Mouse (Mus musculus): ENCODE measurements around the gene Optc. TPM values are rescaled to one million over a fixed set of nuclear protein-coding genes. Genes with fewer than 3 reads are reported as not detected.
A peak's percentile ranks its signal among the peaks of the same experiment; 100 is the strongest.

The Optc gene
- polyA plus RNA-seq (2014; fragmentation: Nextera tagmentation; extraction: Ambion mirVana) = 0.27 and 0.74 TPM in 2 replicates

DNA sequence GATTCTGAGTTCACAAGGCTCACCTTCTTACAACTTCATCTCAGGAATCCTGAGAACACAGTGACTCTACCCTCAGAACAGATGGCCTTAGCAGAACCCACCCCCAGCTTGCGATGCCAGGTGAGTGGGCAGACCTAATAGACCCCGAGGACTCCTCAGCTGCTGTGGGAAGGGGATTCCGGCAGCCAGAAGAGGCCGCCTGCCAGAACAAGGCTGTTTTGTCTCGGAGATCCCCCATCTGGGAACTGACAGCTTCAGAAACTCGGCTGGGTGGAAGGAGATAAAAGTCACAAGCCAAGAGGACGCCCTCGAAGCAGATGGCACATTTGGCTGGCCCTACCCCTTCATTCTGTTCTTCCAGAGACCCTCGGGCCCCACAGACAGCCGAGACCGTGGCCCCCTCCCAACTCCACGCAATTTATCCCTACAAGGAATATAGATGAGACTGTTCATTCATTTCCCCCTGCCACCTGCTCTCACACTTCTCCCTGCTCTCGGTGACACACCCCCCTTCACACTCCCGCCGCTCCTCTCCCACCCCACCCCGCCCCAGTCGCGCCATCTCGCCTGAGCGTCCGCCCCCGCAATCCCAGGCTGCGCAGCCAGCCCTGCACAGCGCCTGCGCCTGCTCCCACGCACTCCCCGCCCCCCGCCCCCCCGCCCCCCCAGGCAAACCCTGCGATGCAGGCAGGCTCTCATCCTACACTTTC, at the start of gene Optc:
Gene Optc (minus strand): TSS at position 51 of the 710 bp plus-strand sequence.
- H3K27me3 ChIP-seq (ENCODE audit: control insufficient read depth, insufficient read depth, low read length) = peaks cover 3% of the 10 kb centered on the region
- DNase-seq (ENCODE audit: low spot score) (peak; percentile 48), ATAC-seq (ENCODE audit: insufficient number of reproducible peaks, low FRiP score, low TSS enrichment, low read depth) (peak; percentile 67)
- WGBS = 5% methylated on average over 26 of the region's 30 CpGs
- H3K9me3 ChIP-seq (ENCODE audit: control insufficient read depth, low read length) = no peaks in the 10 kb centered on the region
- peak within 1 kb of the TSS; percentile 59 for H3K9ac ChIP-seq (ENCODE audit: low read length)
- H3K4me2 ChIP-seq (ENCODE audit: low read depth, severe bottlenecking) = peak within 1 kb of the TSS; percentile 92
- peak within 1 kb of the TSS; percentile 41 for H3K4me3 ChIP-seq (ENCODE audit: low read depth, low read length)
- H3K4me1 ChIP-seq (ENCODE audit: control insufficient read depth, insufficient read depth, low read length) = peaks cover 22% of the 10 kb centered on the region
- no peaks in the 10 kb centered on the region for H3K36me3 ChIP-seq (ENCODE audit: control insufficient read depth, insufficient read depth, low read length)
- no peak within 1 kb of the TSS for H3K27ac ChIP-seq (replicated peaks; ENCODE audit: low read depth, low read length)

DNA sequence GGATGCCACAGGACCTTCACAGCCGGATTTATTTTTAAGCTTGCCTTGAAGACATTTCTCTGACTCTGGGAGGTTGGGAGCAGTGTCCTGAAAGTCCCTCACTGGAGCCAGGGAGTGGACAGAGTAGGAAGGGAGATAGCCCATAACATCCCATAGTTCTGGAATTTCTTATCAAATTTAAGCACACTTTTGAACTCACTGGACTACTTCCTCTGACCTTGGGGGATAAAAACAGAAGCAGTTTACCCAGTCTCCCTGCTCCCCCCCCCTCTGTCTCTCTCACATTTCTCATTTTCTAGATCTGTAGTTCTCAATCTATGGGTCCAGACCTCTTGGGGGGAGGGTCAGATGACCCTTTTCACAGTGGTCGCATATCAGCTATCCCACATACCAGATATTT, 46.2 kb upstream of the Optc start:
- H3K27ac ChIP-seq (replicated peaks; ENCODE audit: low read depth, low read length) = no peak overlapping the region
- WGBS = 68% methylated on average over 2 of the region's 2 CpGs
- no peaks in the 10 kb centered on the region for H3K36me3 ChIP-seq (ENCODE audit: control insufficient read depth, insufficient read depth, low read length)
- H3K4me3 ChIP-seq (ENCODE audit: low read depth, low read length) = no peak overlapping the region
- ATAC-seq (ENCODE audit: insufficient number of reproducible peaks, low FRiP score, low TSS enrichment, low read depth) (no peak), DNase-seq (ENCODE audit: low spot score) (no peak)
- no peak overlapping the region for H3K9ac ChIP-seq (ENCODE audit: low read length)
- no peaks in the 10 kb centered on the region for H3K4me1 ChIP-seq (ENCODE audit: control insufficient read depth, insufficient read depth, low read length)
- H3K4me2 ChIP-seq (ENCODE audit: low read depth, severe bottlenecking) = no peak overlapping the region
- H3K9me3 ChIP-seq (ENCODE audit: control insufficient read depth, low read length) = no peaks in the 10 kb centered on the region
- H3K27me3 ChIP-seq (ENCODE audit: control insufficient read depth, insufficient read depth, low read length) = peaks cover 2% of the 10 kb centered on the region; the same call in 1 of the 2 replicates

- ATAC-seq (ENCODE audit: insufficient number of reproducible peaks, low FRiP score, low TSS enrichment, low read depth) = no peak
- no peak overlapping the region for H3K4me3 ChIP-seq (ENCODE audit: low read depth, low read length)
- DNase-seq (ENCODE audit: low spot score) = no peak
- peaks cover 2% of the 10 kb centered on the region; the same call in 1 of the 2 replicates for H3K27me3 ChIP-seq (ENCODE audit: control insufficient read depth, insufficient read depth, low read length)
- no peak overlapping the region for H3K9ac ChIP-seq (ENCODE audit: low read length)
- no peak overlapping the region for H3K4me2 ChIP-seq (ENCODE audit: low read depth, severe bottlenecking)
- 42% methylated on average over 9 of the region's 9 CpGs for WGBS
- no peaks in the 10 kb centered on the region for H3K36me3 ChIP-seq (ENCODE audit: control insufficient read depth, insufficient read depth, low read length)
- no peak overlapping the region for H3K27ac ChIP-seq (replicated peaks; ENCODE audit: low read depth, low read length)
- no peaks in the 10 kb centered on the region for H3K9me3 ChIP-seq (ENCODE audit: control insufficient read depth, low read length)
- no peaks in the 10 kb centered on the region for H3K4me1 ChIP-seq (ENCODE audit: control insufficient read depth, insufficient read depth, low read length)
Observed at GRCm38 (mm10) chr1:133953261-133953742, 45.5 kb upstream of the Optc start.

- Histone ChIP-seq H3K27me3 (ENCODE audit: control insufficient read depth, insufficient read depth, low read length) (peaks cover 2% of the 10 kb centered on the region; the same call in 1 of the 2 replicates), H3K4me3 (ENCODE audit: low read depth, low read length) (no peak overlapping the region), H3K9me3 (ENCODE audit: control insufficient read depth, low read length) (no peaks in the 10 kb centered on the region), H3K4me1 (ENCODE audit: control insufficient read depth, insufficient read depth, low read length) (no peaks in the 10 kb centered on the region), H3K4me2 (ENCODE audit: low read depth, severe bottlenecking) (no peak overlapping the region), H3K9ac (ENCODE audit: low read length) (no peak overlapping the region), H3K36me3 (ENCODE audit: control insufficient read depth, insufficient read depth, low read length) (no peaks in the 10 kb centered on the region), H3K27ac (replicated peaks; ENCODE audit: low read depth, low read length) (no peak overlapping the region)
- 69% methylated on average over 6 of the region's 6 CpGs for WGBS
- DNase-seq (ENCODE audit: low spot score) = no peak
- ATAC-seq (ENCODE audit: insufficient number of reproducible peaks, low FRiP score, low TSS enrichment, low read depth) = no peak
Observed at GRCm38 (mm10) chr1:133951598-133951997, 43.8 kb upstream of the Optc start.

DNA sequence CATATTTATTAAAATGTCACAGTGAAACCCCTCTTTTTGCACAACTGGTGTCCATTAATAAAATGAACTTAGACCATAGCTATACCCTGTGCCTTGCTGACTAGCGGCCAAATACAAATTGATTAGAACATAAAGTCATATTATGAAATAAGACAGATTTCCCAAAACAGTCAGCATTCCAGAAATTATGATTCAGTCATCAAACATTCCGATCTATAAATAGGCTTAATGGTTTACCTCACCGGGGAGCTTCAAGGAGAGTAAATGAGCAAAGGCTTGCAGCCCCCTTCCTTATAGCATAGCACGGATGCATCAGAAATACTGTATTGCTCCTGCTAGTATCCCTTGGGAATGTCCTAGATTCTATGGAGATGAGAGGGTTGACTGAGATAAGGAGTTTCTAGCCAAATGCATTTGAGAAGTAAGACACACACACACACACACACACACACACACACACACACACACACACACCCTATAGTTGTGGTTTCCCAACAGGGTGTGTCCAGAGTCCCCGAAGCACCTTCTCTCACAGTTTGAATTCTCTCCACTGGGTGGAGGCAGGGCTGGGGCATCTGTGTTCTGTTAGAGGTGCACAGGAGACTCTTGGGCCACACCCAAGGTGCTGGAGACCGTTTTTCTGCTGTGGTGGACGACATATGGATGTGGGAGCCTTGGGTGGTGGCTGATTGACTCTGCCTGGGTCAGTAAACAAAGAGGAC, 42.4 kb upstream of the Optc start:
- peaks cover 2% of the 10 kb centered on the region; the same call in 1 of the 2 replicates for H3K27me3 ChIP-seq (ENCODE audit: control insufficient read depth, insufficient read depth, low read length)
- no peaks in the 10 kb centered on the region for H3K36me3 ChIP-seq (ENCODE audit: control insufficient read depth, insufficient read depth, low read length)
- H3K9me3 ChIP-seq (ENCODE audit: control insufficient read depth, low read length) = no peaks in the 10 kb centered on the region
- no peak overlapping the region for H3K4me2 ChIP-seq (ENCODE audit: low read depth, severe bottlenecking)
- DNase-seq (ENCODE audit: low spot score) = no peak
- no peak overlapping the region for H3K27ac ChIP-seq (replicated peaks; ENCODE audit: low read depth, low read length)
- ATAC-seq (ENCODE audit: insufficient number of reproducible peaks, low FRiP score, low TSS enrichment, low read depth) = no peak
- no peak overlapping the region for H3K4me3 ChIP-seq (ENCODE audit: low read depth, low read length)
- H3K9ac ChIP-seq (ENCODE audit: low read length) = no peak overlapping the region
- H3K4me1 ChIP-seq (ENCODE audit: control insufficient read depth, insufficient read depth, low read length) = no peaks in the 10 kb centered on the region
- 66% methylated on average over 7 of the region's 7 CpGs for WGBS

- ATAC-seq (ENCODE audit: insufficient number of reproducible peaks, low FRiP score, low TSS enrichment, low read depth) = no peak
- no peak overlapping the region for H3K4me2 ChIP-seq (ENCODE audit: low read depth, severe bottlenecking)
- no peaks in the 10 kb centered on the region for H3K36me3 ChIP-seq (ENCODE audit: control insufficient read depth, insufficient read depth, low read length)
- no peak overlapping the region for H3K27ac ChIP-seq (replicated peaks; ENCODE audit: low read depth, low read length)
- H3K9me3 ChIP-seq (ENCODE audit: control insufficient read depth, low read length) = no peaks in the 10 kb centered on the region; the same call in 1 of the 2 replicates
- H3K9ac ChIP-seq (ENCODE audit: low read length) = no peak overlapping the region
- peaks cover 9% of the 10 kb centered on the region for H3K4me1 ChIP-seq (ENCODE audit: control insufficient read depth, insufficient read depth, low read length)
- no peaks in the 10 kb centered on the region for H3K27me3 ChIP-seq (ENCODE audit: control insufficient read depth, insufficient read depth, low read length)
- 88% methylated on average over 3 of the region's 3 CpGs for WGBS
- H3K4me3 ChIP-seq (ENCODE audit: low read depth, low read length) = no peak overlapping the region
- DNase-seq (ENCODE audit: low spot score) = no peak
Observed at GRCm38 (mm10) chr1:133945106-133945505, 37.3 kb upstream of the Optc start.

GRCm38 (mm10) chr1:133941904-133942303, 34.1 kb upstream of the Optc start:
- no peak for ATAC-seq (ENCODE audit: insufficient number of reproducible peaks, low FRiP score, low TSS enrichment, low read depth)
- H3K4me2 ChIP-seq (ENCODE audit: low read depth, severe bottlenecking) = no peak overlapping the region; the same call in 1 of the 2 replicates

DNA sequence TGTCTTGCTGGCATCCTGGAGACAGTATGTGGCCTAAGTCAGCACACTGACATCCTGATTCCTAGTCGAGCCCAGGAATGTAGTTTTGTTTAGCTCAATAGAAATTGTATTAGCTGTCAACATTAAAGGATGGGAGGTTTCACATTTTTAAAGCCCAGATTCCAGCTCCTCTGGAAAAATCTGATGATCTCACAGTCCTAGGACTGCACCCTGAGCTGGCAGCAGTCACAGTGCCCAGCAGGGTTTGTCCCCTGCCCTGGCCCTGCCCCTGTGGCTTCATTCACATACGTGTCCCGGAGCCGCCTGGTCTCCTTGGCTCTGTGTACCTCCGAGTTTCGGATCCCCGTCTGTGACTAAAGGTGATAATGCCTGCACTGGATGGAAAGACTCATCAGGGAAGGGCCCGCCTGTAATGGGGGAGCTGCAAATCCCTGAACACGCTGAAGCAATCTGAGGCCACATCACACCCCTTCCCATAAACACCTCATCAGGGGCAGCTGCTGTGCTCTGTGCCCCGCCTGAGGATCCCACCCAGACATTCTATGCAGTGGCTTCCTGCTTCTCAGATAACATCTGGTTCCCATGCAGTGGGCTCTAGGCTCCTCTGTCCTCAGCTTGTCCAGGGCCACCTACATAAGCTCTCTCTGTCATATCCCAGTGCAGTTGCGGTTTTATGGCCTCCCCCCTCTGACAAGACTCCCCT, 33.5 kb upstream of the Optc start:
- Histone ChIP-seq H3K4me3 (ENCODE audit: low read depth, low read length) (no peak overlapping the region), H3K4me2 (ENCODE audit: low read depth, severe bottlenecking) (no peak overlapping the region; the same call in 1 of the 2 replicates), H3K4me1 (ENCODE audit: control insufficient read depth, insufficient read depth, low read length) (peaks cover 9% of the 10 kb centered on the region), H3K9me3 (ENCODE audit: control insufficient read depth, low read length) (no peaks in the 10 kb centered on the region; the same call in 1 of the 2 replicates), H3K27me3 (ENCODE audit: control insufficient read depth, insufficient read depth, low read length) (no peaks in the 10 kb centered on the region), H3K27ac (replicated peaks; ENCODE audit: low read depth, low read length) (no peak overlapping the region), H3K9ac (ENCODE audit: low read length) (no peak overlapping the region), H3K36me3 (ENCODE audit: control insufficient read depth, insufficient read depth, low read length) (no peaks in the 10 kb centered on the region)
- WGBS = 25% methylated on average over 11 of the region's 11 CpGs
- ATAC-seq (ENCODE audit: insufficient number of reproducible peaks, low FRiP score, low TSS enrichment, low read depth) = peak; percentile 85
- DNase-seq (ENCODE audit: low spot score) = peak; percentile 78

More at GRCm38 (mm10) chr1:133941904-133942303, 34.1 kb upstream of the Optc start:
- peaks cover 9% of the 10 kb centered on the region for H3K4me1 ChIP-seq (ENCODE audit: control insufficient read depth, insufficient read depth, low read length)
- H3K36me3 ChIP-seq (ENCODE audit: control insufficient read depth, insufficient read depth, low read length) = no peaks in the 10 kb centered on the region
- WGBS = 67% methylated on average over 3 of the region's 3 CpGs
- no peak for DNase-seq (ENCODE audit: low spot score)
- H3K27ac ChIP-seq (replicated peaks; ENCODE audit: low read depth, low read length) = no peak overlapping the region
- no peaks in the 10 kb centered on the region; the same call in 1 of the 2 replicates for H3K9me3 ChIP-seq (ENCODE audit: control insufficient read depth, low read length)
- H3K27me3 ChIP-seq (ENCODE audit: control insufficient read depth, insufficient read depth, low read length) = no peaks in the 10 kb centered on the region
- H3K9ac ChIP-seq (ENCODE audit: low read length) = no peak overlapping the region
- no peak overlapping the region for H3K4me3 ChIP-seq (ENCODE audit: low read depth, low read length)
